9 mouse cellular contexts compared by ENCODE assay signal in the genomic region with DNA sequence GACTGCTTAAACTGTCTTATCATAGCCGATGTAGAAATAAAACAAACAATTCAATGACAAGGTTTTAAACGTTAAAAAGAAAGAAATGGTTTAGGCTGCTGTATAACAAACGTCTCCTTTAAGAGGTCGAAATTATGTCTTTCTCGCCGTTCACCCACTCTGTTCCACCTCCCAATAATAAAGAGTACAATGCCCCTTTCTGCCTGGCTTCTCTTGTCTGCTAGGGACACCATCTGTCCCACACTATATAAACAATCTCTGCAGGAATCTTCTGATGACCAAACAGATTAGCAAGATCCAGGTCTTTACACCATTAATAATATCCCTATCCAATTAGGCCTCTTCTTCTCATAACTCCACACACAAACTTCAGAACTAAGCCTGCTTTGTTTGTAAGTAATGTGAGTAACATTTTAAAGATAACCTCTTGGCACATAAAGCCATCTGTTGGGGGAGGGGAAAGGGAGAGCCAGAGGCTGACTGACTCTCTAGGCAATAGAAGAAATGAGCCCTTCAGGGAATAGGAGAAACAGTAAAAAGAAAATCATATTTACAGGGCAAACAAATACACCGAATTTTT. TPM values are rescaled to one million over a fixed set of nuclear protein-coding genes. Genes with fewer than 3 reads are reported as not detected.
A peak's percentile ranks its signal among the peaks of the same experiment; 100 is the strongest.
DNase-seq lines count a peak whose midpoint lies in the region; ATAC-seq and TF ChIP-seq lines count a peak whose summit lies in the region.
"Had no signal": no experiment of that assay in that cellular context is flagged by ENCODE, and none has a peak within 500 bp of the region (broad histone marks: within the 10 kb centered on the region; RNA-seq: fewer than 3 reads in every experiment).

No protein-coding gene starts in this region.

- DNase-seq in heart, adult 9 months (ENCODE audit: low spot score in 2 of 2) = no peak
- peak; percentile 26 to 53 for DNase-seq in cerebellum, postnatal 14 days
- peak; percentile 14 to 15 for DNase-seq in heart, postnatal 10 days
- DNase-seq in frontal cortex, postnatal 14 days (ENCODE audit: low spot score in 2 of 2) = no peak
- no peak for DNase-seq in kidney, adult 9 months

- no peak for TF ChIP-seq POLR2A in myocyte (IDR thresholded peaks at IDR 0.05; ENCODE audit: insufficient read length, low read depth)

- H3K27me3 ChIP-seq in heart, embryonic 11.5 days (ENCODE audit: control insufficient read depth, insufficient read depth, low read length) = no peaks in the 10 kb centered on the region; the same call in 1 of the 2 replicates
- H3K27me3 ChIP-seq in myocyte (ENCODE audit: control insufficient read depth, insufficient read depth, insufficient read length) = no peaks in the 10 kb centered on the region
- H3K27me3 ChIP-seq in intestine, embryonic 15.5 days (replicated peaks) = no peaks in the 10 kb centered on the region
- H3K27me3 ChIP-seq: CH12.LX had no signal

- H3K9ac ChIP-seq in heart, embryonic 11.5 days (ENCODE audit: low read depth, low read length) = no peak overlapping the region
- H3K9ac ChIP-seq in intestine, embryonic 15.5 days = no peak overlapping the region

- no peaks in the 10 kb centered on the region for H3K9me3 ChIP-seq in heart, embryonic 11.5 days (replicated peaks; ENCODE audit: control insufficient read depth, low read length)
- H3K9me3 ChIP-seq in intestine, embryonic 15.5 days = no peaks in the 10 kb centered on the region

- peak overlapping the region; percentile 19 for H3K4me2 ChIP-seq in heart, embryonic 11.5 days
- H3K4me2 ChIP-seq in myocyte (ENCODE audit: low read depth) = peak overlapping the region; percentile 92
- H3K4me2 ChIP-seq in intestine, embryonic 15.5 days (replicated peaks) = no peak overlapping the region

- peaks cover 3% of the 10 kb centered on the region; the same call in 1 of the 2 replicates for H3K4me1 ChIP-seq in heart, embryonic 11.5 days (ENCODE audit: control insufficient read depth, insufficient read depth, low read length)
- H3K4me1 ChIP-seq in intestine, embryonic 15.5 days (replicated peaks) = no peaks in the 10 kb centered on the region

- peaks cover 16% of the 10 kb centered on the region for H3K79me2 ChIP-seq in myocyte (ENCODE audit: control insufficient read depth, insufficient read depth)

- H3K27ac ChIP-seq in heart, embryonic 11.5 days (ENCODE audit: low read depth, low read length) = no peak overlapping the region
- no peak overlapping the region for H3K27ac ChIP-seq in intestine, embryonic 15.5 days

- no peaks in the 10 kb centered on the region for H3K36me3 ChIP-seq in heart, embryonic 11.5 days (ENCODE audit: control insufficient read depth, insufficient read depth, low read length)
- no peaks in the 10 kb centered on the region for H3K36me3 ChIP-seq in myocyte (ENCODE audit: control insufficient read depth, insufficient read depth)
- H3K36me3 ChIP-seq in intestine, embryonic 15.5 days = no peaks in the 10 kb centered on the region

- no peak overlapping the region for H3ac ChIP-seq in myocyte (ENCODE audit: control insufficient read depth, insufficient read length)

- H3K4me3 ChIP-seq in heart, embryonic 11.5 days (ENCODE audit: low read depth, low read length) = 0 out of 2 replicates have a peak overlapping the region, but pooled peaks have one; percentile 8
- peak overlapping the region; percentile 45 for H3K4me3 ChIP-seq in myocyte
- no peak overlapping the region for H3K4me3 ChIP-seq in intestine, embryonic 15.5 days (replicated peaks)

- intact Hi-C loops in heart, postnatal 10 days (cut with DNase I) = loop anchor here (5.0 kb wide), 2 partner anchors 151 to 286 kb away; no protein-coding TSS in a partner anchor

- 41% methylated on average over 7 of the region's 7 CpGs for WGBS in heart, embryonic 11.5 days (ENCODE audit: insufficient replicate concordance)
- 39% methylated on average over 7 of the region's 7 CpGs for WGBS in intestine, embryonic 15.5 days

- no peak for ATAC-seq in heart, embryonic 11.5 days (replicated peaks; ENCODE audit: insufficient number of reproducible peaks, low FRiP score, low TSS enrichment)
- ATAC-seq in intestine, embryonic 15.5 days = no peak

TF ChIP-seq in myocyte, 11 proteins besides CTCF, POLR2A, EP300 and RAD21:
- TF ChIP-seq TCF3 (IDR thresholded peaks at IDR 0.05; ENCODE audit: insufficient read length, low read depth) = no peak
- no peak for TF ChIP-seq POLR2AphosphoS2 (IDR thresholded peaks at IDR 0.05; ENCODE audit: insufficient read length, low read depth)
TF ChIP-seq in myocyte: peak in this region for 0.

RNA-seq across cellular contexts. Expression of gene Hecw2, which starts 1.7 kb away (rescaled TPM):
- 5.1 and 6.5 TPM in 2 replicates for polyA plus RNA-seq in heart, embryonic 11.5 days (2014; fragmentation: Nextera tagmentation; extraction: Ambion mirVana)
- total RNA-seq in heart, postnatal 10 days (2021) = 10 to 100 TPM; 12.2 to 19.4 TPM
- 4.6 TPM for polyA plus RNA-seq in myocyte (2012; fragmentation: generic; extraction: Trizol)
- 1.4 and 1.8 TPM in 2 replicates for polyA plus RNA-seq in intestine, embryonic 15.5 days (2015; fragmentation: Nextera tagmentation; extraction: Ambion mirVana)

RNA-seq across cellular contexts. Expression of gene Ccdc150, which starts 57.2 kb away (rescaled TPM):
- 0.34 and 0.56 TPM in 2 replicates for polyA plus RNA-seq in heart, embryonic 11.5 days (2014; fragmentation: Nextera tagmentation; extraction: Ambion mirVana)
- total RNA-seq in heart, postnatal 10 days (2021) = under 1 TPM; 0.60 to 0.79 TPM
- polyA plus RNA-seq in myocyte (2012; fragmentation: generic; extraction: Trizol) = 0.02 TPM
- 0.11 and 0.14 TPM in 2 replicates for polyA plus RNA-seq in intestine, embryonic 15.5 days (2015; fragmentation: Nextera tagmentation; extraction: Ambion mirVana)
- total RNA-seq: CH12.LX had no signal

Comparison
In these comparisons a context has a peak if more than half of its experiments do, and no peak if none do; other contexts are left out.
1. DNase-seq: peak in cerebellum, postnatal 14 days (2 of 2) and heart, postnatal 10 days (2 of 2); none in heart, adult 9 months (0 of 2), frontal cortex, postnatal 14 days (0 of 2) and kidney, adult 9 months (single experiment).